Mouse (Mus musculus) embryonic facial prominence, embryonic 12.5 days (tissue): ENCODE data around the gene Tmem156. TPM values are rescaled to one million over a fixed set of nuclear protein-coding genes. Genes with fewer than 3 reads are reported as not detected.

Experiments used
- ATAC-seq: fragments of 200-750 bp; cut with Nextera tagmentation; 2 replicates; pipeline ENCODE4 v1.8.0; 2017; ENCODE audit not compliant: insufficient number of reproducible peaks, insufficient read depth, low FRiP score, low TSS enrichment
- H3K27ac ChIP-seq: fragments of 300-500 bp; sonication (generic); 2 replicates; pipeline ENCODE4 v1.5.1; 2016; ENCODE audit warnings: mild to moderate bottlenecking
- H3K27me3 ChIP-seq: fragments of 300-500 bp; sonication (generic); 2 replicates; pipeline ENCODE4 v1.6.1; 2016; ENCODE audit warnings: mild to moderate bottlenecking, moderate library complexity
- H3K36me3 ChIP-seq: fragments of 300-500 bp; sonication (generic); 2 replicates; pipeline ENCODE4 v1.6.1; 2016; ENCODE audit warnings: mild to moderate bottlenecking
- H3K4me1 ChIP-seq: fragments of 300-500 bp; sonication (generic); 2 replicates; pipeline ENCODE4 v1.6.1; 2016
- H3K4me2 ChIP-seq: fragments of 300-500 bp; sonication (generic); replicated peaks from 2 replicates; pipeline ENCODE4 v1.6.1; 2016; ENCODE audit warnings: mild to moderate bottlenecking, moderate library complexity
- H3K4me3 ChIP-seq: fragments of 300-500 bp; sonication (generic); 2 replicates; pipeline ENCODE4 v1.5.1; 2016; ENCODE audit warnings: mild to moderate bottlenecking
- H3K9ac ChIP-seq: fragments of 300-500 bp; sonication (generic); 2 replicates; pipeline ENCODE4 v1.6.1; 2016; ENCODE audit warnings: mild to moderate bottlenecking, moderate library complexity
- H3K9me3 ChIP-seq: fragments of 300-500 bp; sonication (generic); 2 replicates; pipeline ENCODE4 v1.6.1; 2016; ENCODE audit warnings: mild to moderate bottlenecking, moderate library complexity
- whole genome bisulfite sequencing: fragments of 180-500 bp; shearing (Covaris S2); methylation state at CpG from one replicate; pipeline ENCODE4 v1.1.7; 2016; 5-methylcytosine and 5-hydroxymethylcytosine counted together
- polyA plus RNA-seq: library from polyadenylated mRNA; unstranded; fragments of >200 nt; fragmentation: Nextera tagmentation; extraction: Ambion mirVana; gene quantifications from 2 replicates; pipeline ENCODE4 v1.2.1, GENCODE M21; 2016

Tmem156 gene
- 0.19 TPM in 1 of 2 replicates, not detected in the other for polyA plus RNA-seq

DNA sequence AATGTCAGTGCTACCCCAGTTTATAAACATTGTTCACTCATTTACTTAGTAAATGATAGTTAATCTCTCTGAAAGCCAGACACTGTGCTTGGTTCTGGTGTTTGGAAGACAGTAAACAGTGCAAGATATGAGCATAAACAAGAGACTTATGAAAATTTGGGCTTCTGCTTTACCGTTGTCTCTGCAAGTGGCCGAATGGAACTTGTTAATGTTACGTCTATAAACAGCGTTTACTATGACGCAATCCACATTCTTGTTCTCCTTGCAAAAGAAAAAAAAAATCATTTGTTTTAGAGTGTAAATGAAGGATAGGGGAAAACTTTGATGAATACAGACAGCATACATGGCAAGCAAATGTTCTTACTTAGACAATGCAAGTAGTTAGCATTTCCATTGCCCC lies at the start of gene Tmem156:
Tmem156 (minus strand) TSS at position 212 of the 400 bp plus-strand sequence.
- Histone ChIP-seq H3K4me3 (no peak within 1 kb of the TSS), H3K36me3 (no peaks in the 10 kb centered on the region), H3K4me2 (no peak within 1 kb of the TSS), H3K4me1 (peaks cover 6% of the 10 kb centered on the region; the same call in 1 of the 2 replicates), H3K9me3 (no peaks in the 10 kb centered on the region), H3K27me3 (no peaks in the 10 kb centered on the region), H3K27ac (no peak within 1 kb of the TSS), H3K9ac (no peak within 1 kb of the TSS)
- whole genome bisulfite sequencing, result 67% methylated on average over 5 of the region's 5 CpGs
- ATAC-seq, result no peak

DNA sequence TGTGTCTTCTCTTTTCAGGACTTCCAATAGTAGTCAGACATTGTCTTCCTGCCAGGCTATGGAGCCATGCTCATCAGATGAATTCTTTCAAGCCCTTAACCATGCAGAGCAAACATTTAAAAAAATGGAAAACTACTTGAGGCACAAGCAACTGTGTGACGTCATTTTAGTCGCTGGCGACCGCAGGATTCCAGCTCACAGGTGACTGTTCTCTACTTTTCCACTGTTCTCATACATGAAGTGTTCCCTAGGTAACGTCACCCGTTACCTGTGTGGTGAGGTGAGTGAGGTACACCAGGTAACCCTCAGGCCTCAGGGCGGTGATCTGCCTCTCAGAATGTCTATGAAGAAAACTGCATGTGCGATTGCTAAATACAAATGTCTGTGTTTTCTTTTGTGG lies 49.3 kb upstream of the Tmem156 start:
- Histone ChIP-seq H3K27me3 (no peaks in the 10 kb centered on the region), H3K27ac (no peak overlapping the region), H3K4me2 (no peak overlapping the region), H3K9ac (no peak overlapping the region), H3K4me1 (no peaks in the 10 kb centered on the region), H3K4me3 (no peak overlapping the region), H3K9me3 (no peaks in the 10 kb centered on the region), H3K36me3 (peaks cover 14% of the 10 kb centered on the region)
- ATAC-seq, result no peak
- WGBS, result 91% methylated on average over 8 of the region's 8 CpGs

DNA sequence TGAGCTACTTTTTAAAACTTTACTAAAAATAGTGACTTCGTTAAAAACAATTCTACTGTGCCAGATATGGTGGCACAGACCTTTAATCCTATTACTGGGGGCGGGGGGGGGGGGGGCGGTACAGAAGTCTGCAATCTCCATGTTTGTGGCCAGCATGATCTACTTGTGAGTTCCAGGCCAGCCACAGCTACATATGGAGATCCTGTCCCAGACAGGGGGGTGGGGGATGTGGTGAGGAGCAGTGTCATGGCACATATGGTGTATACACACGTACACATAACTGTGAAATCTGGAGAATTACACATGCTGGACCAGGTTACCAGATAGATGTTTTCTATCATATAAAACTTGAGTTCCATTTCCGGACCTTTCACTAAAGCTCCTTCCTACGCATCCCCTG lies 45.1 kb upstream of the Tmem156 start:
- peaks cover 5% of the 10 kb centered on the region; the same call in 1 of the 2 replicates for H3K36me3 ChIP-seq
- no peaks in the 10 kb centered on the region for H3K9me3 ChIP-seq
- no peak overlapping the region for H3K27ac ChIP-seq
- 71% methylated on average over 6 of the region's 6 CpGs for WGBS
- no peaks in the 10 kb centered on the region for H3K27me3 ChIP-seq
- no peak overlapping the region for H3K9ac ChIP-seq
- H3K4me1 ChIP-seq, result no peaks in the 10 kb centered on the region
- no peak overlapping the region for H3K4me2 ChIP-seq
- H3K4me3 ChIP-seq, result no peak overlapping the region
- no peak for ATAC-seq

DNA sequence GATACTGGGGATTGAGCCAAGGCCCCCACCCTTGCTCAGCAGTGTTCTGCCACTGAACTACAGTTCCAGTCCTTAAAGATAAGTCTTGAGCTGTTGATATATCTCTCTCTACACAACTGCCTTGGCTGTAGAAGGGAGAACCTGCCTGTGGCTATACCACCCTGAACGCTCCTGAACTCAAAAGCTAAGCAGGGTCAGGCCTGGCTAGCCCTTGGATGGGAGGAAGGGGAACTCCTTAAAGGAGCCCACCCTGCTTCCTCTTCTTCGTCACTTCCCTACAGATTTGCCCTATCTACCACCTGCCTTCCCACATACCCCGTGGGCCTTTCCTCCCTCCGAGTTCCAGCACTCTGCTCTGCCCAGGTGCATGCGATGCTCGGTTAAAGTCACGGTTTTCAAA lies 44.2 kb upstream of the Tmem156 start:
- H3K36me3 ChIP-seq, result no peaks in the 10 kb centered on the region
- H3K27me3 ChIP-seq, result no peaks in the 10 kb centered on the region
- H3K4me2 ChIP-seq, result no peak overlapping the region
- H3K4me3 ChIP-seq, result no peak overlapping the region
- no peak overlapping the region for H3K27ac ChIP-seq
- no peaks in the 10 kb centered on the region for H3K9me3 ChIP-seq
- no peak overlapping the region for H3K9ac ChIP-seq
- no peak for ATAC-seq
- H3K4me1 ChIP-seq, result no peaks in the 10 kb centered on the region
- 77% methylated on average over 7 of the region's 7 CpGs for WGBS

DNA sequence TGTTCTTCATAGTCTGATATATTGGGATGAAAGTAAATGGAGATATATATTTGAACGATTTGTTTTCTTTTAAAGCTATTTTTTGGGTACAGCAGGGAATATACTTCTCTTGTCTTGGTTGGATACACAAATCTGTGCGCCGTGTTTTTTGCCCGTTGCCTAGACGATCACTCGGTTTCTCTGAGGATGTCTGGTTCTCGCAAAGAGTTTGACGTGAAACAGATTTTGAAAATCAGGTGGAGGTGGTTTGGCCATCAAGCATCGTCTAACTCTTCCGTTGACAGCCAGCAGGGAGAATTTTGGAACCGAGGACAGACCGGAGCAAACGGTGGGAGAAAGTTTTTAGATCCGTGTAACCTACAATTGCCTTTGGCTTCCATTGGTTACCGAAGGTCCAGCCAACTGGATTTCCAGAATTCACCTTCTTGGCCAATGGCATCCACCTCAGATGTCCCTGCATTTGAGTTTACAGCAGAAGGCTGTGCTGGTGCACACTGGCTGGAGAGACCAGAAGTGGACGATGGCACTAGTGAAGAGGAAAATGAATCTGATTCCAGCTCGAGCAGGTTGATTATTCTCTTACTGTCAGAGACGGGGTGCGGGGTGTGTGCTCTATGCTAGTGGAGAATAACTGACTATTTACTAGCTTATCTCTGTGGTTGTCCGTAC lies 39.4 kb upstream of the Tmem156 start:
- 14% methylated on average over 20 of the region's 20 CpGs for WGBS
- H3K27ac ChIP-seq, result no peak overlapping the region
- no peak for ATAC-seq

DNA sequence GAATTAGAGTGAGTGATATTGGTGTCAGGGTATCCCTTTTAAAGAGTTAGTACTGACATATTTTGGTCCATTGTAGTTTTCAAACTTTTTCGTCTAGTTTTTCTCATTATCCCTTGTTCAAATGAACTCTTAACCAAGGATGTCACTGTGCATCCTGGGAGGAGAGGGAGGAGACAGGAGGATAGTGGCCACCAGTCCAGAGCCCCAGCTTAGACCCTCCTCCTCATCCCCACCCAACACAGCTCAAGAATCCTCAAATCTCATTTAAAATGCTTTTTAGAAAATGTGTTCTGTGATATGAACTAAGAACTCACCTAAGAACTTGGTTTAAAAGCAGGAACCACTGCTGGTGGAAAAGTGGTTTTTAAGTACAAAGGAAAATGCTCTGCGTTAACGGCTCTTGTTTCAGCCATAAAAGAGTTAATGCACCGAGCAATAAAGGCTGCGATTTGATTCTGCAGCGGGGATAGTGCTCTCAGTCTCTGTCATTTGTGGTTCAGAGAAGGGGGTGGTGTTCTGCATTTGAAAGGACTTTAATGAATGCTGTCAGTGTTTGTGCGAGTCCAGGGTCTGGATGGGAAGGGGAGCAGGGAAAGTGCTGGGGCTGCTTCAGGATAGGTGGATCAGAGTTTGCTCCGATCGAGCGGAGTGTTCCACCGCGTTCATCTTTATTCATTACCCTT lies 38.7 kb upstream of the Tmem156 start:
- Histone ChIP-seq H3K4me2 (peak overlapping the region; percentile 67), H3K4me1 (no peaks in the 10 kb centered on the region), H3K9me3 (no peaks in the 10 kb centered on the region), H3K4me3 (peak overlapping the region; percentile 41), H3K27ac (no peak overlapping the region), H3K27me3 (no peaks in the 10 kb centered on the region), H3K9ac (peak overlapping the region; percentile 7; the same call in 1 of the 2 replicates), H3K36me3 (no peaks in the 10 kb centered on the region)
- ATAC-seq, result peak; percentile 68; the same call in 1 of the 2 replicates
- WGBS, result 2% methylated on average over 12 of the region's 12 CpGs

More for the DNA sequence above, 39.4 kb upstream of the Tmem156 start:
- peak overlapping the region; percentile 7 for H3K9ac ChIP-seq
- peak overlapping the region; percentile 67 for H3K4me2 ChIP-seq
- no peaks in the 10 kb centered on the region for H3K27me3 ChIP-seq
- H3K4me3 ChIP-seq, result peak overlapping the region; percentile 41
- H3K4me1 ChIP-seq, result no peaks in the 10 kb centered on the region
- no peaks in the 10 kb centered on the region for H3K9me3 ChIP-seq
- H3K36me3 ChIP-seq, result no peaks in the 10 kb centered on the region

DNA sequence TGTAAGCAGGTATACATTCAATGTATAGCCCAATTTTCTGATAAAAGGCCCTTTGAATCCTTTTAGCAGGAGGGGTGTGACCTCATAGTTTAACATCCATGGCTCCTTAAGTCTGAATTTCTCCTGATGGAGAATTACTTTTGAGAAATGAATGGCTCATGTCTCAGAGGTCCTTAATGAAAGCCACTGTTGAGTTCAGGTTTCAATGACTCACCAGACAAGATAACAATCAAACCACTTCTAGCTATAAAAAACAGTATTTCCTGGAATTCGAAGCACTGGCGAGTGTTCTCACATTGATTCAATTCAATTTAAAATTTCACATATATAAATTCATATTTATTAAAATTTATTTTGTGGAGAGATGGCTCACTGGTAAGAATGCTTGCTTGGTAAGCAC lies 36.5 kb upstream of the Tmem156 start:
- Histone ChIP-seq H3K9me3 (no peaks in the 10 kb centered on the region), H3K4me1 (no peaks in the 10 kb centered on the region), H3K4me2 (no peak overlapping the region), H3K36me3 (no peaks in the 10 kb centered on the region), H3K9ac (no peak overlapping the region), H3K4me3 (no peak overlapping the region), H3K27ac (no peak overlapping the region), H3K27me3 (no peaks in the 10 kb centered on the region)
- ATAC-seq, result no peak
- 66% methylated on average over 2 of the region's 2 CpGs for WGBS

DNA sequence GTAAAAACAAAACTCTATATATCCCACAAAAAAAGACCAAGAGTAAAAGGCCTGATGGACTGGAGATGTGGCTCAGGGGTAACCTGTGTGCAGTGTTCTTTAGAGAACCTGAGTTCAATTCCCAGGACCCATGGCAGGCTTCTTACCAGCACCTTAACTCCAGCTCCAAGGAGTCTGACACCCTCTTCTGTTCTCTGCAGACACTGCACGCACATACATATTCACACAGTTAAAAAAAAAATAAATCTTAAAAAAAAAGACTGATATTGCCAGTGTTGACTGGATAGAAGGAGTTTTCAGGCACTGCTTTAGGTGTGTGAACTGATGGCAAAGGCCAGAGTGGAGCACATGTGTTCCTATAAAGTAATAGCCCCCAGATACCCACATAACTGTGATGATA lies 34.2 kb upstream of the Tmem156 start:
- H3K4me1 ChIP-seq, result no peaks in the 10 kb centered on the region
- H3K27ac ChIP-seq, result no peak overlapping the region
- 91% methylated on average over 1 of the region's 1 CpGs for WGBS
- no peaks in the 10 kb centered on the region for H3K36me3 ChIP-seq
- H3K4me2 ChIP-seq, result no peak overlapping the region
- no peak for ATAC-seq
- H3K4me3 ChIP-seq, result no peak overlapping the region
- H3K9ac ChIP-seq, result no peak overlapping the region
- H3K9me3 ChIP-seq, result no peaks in the 10 kb centered on the region
- no peaks in the 10 kb centered on the region for H3K27me3 ChIP-seq

DNA sequence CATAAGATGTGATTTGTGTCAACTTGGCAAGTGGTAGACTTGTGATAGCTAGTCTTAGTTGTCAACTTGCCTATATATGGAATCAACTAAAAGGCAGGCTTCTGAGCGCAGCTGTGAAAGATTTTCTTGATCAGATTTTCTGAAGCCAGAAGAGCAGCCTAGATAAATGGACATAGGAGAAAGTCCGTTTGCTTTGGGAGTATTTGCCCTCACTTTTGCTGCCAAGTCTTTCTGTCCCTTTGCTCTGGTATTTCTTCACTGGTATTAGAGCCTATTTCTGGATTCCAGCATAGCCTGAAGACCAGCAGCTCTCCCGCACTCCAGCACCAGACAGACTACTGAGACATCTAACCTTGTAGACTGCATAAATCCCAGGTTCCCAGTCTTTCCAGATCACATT lies 30.7 kb upstream of the Tmem156 start:
- Histone ChIP-seq H3K27ac (no peak overlapping the region), H3K36me3 (no peaks in the 10 kb centered on the region), H3K27me3 (no peaks in the 10 kb centered on the region), H3K9me3 (no peaks in the 10 kb centered on the region), H3K4me2 (no peak overlapping the region), H3K9ac (no peak overlapping the region), H3K4me1 (no peaks in the 10 kb centered on the region), H3K4me3 (no peak overlapping the region)
- 87% methylated on average over 3 of the region's 3 CpGs for WGBS
- no peak for ATAC-seq

DNA sequence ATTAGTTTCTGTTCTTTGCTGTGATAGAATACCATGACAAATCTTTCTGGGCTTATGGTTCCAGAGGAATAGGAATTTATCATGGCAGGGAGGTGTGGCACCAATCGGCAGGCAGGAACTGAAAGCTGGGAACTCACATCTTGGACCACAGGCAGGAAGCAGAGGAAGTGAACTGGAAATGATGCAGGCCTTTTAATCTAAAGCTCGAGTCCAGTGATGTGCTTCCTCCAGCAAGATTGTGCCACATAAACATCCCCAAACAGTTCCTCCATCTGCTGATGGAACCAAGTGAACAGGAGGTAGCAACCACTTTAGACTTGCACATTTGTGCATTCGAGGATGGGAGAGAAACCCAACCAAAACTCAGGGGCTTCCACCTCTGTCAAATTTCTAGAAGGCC lies 28.0 kb upstream of the Tmem156 start:
- Histone ChIP-seq H3K27me3 (no peaks in the 10 kb centered on the region), H3K36me3 (peaks cover 7% of the 10 kb centered on the region; the same call in 1 of the 2 replicates), H3K27ac (no peak overlapping the region), H3K4me3 (no peak overlapping the region), H3K9me3 (no peaks in the 10 kb centered on the region), H3K4me1 (no peaks in the 10 kb centered on the region), H3K4me2 (no peak overlapping the region), H3K9ac (no peak overlapping the region)
- no peak for ATAC-seq
- WGBS, result 71% methylated on average over 3 of the region's 3 CpGs

DNA sequence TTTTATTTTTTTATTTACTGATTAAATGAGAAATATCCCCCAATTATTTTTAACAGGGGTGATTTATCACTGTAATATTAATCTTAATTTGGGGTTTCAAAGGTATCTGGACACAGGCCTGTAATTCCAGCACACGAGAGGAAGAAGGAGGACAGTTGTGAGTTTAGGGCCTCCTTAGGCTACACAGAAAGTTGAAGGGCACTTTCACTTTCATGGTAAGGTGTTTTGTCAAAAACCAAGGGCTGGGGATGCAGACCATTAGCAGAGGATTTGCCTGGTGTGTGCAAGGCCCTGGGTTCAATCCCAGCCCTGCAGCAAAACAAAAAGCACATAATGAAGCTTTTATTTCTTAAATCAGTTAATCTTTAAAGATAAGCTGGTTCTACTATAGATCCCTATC lies 27.6 kb upstream of the Tmem156 start:
- no peak overlapping the region for H3K4me3 ChIP-seq
- H3K4me1 ChIP-seq, result no peaks in the 10 kb centered on the region
- H3K27me3 ChIP-seq, result no peaks in the 10 kb centered on the region
- 80% methylated on average over 1 of the region's 1 CpGs for WGBS
- H3K27ac ChIP-seq, result no peak overlapping the region
- peaks cover 7% of the 10 kb centered on the region; the same call in 1 of the 2 replicates for H3K36me3 ChIP-seq
- no peak overlapping the region for H3K9ac ChIP-seq
- no peak for ATAC-seq
- H3K9me3 ChIP-seq, result no peaks in the 10 kb centered on the region
- no peak overlapping the region for H3K4me2 ChIP-seq

DNA sequence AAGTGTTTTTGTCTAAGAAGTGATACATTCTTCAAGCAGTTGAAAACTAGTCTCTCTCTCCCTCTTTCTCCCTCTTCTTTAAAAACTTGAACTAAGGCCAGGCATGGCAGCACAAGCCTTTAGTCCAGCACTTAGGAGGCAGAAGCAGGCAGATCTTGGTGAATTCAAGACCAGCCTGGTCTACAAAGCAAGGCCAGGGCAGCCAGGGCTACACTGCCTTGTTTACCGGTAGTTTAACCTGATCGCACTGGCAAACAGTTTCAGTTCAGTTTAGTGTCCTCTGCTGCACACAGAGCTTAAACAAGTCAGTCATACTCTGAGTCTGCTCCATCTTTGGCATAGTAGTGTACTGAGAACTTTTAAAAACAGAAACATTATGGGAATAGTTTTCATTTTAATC lies 24.9 kb upstream of the Tmem156 start:
- no peak overlapping the region for H3K4me3 ChIP-seq
- H3K4me1 ChIP-seq, result no peaks in the 10 kb centered on the region
- no peak overlapping the region for H3K9ac ChIP-seq
- ATAC-seq, result no peak
- H3K4me2 ChIP-seq, result no peak overlapping the region
- no peaks in the 10 kb centered on the region for H3K9me3 ChIP-seq
- WGBS, result 96% methylated on average over 2 of the region's 2 CpGs
- H3K27me3 ChIP-seq, result no peaks in the 10 kb centered on the region
- no peak overlapping the region for H3K27ac ChIP-seq
- peaks cover 7% of the 10 kb centered on the region; the same call in 1 of the 2 replicates for H3K36me3 ChIP-seq
